Mouse (Mus musculus) naive thymus-derived CD4-positive, alpha-beta T cell, adult 2 months (primary cell): ENCODE measurements around the gene Wars.
"Not testable (repeated sequence)": the region's sequence is repeated elsewhere in the genome, so short reads cannot be mapped to it uniquely, and the experiment has no call there.

Experiments
- DNase-seq: peaks from one replicate; pipeline ENCODE4 v3.0.0-alpha.2; 2011; ENCODE audit warnings: low read depth

Wars gene

GRCm38 (mm10) chr12:108855081-108855480 is 38.9 kb downstream of the Wars start:
- no peak for DNase-seq

DNA sequence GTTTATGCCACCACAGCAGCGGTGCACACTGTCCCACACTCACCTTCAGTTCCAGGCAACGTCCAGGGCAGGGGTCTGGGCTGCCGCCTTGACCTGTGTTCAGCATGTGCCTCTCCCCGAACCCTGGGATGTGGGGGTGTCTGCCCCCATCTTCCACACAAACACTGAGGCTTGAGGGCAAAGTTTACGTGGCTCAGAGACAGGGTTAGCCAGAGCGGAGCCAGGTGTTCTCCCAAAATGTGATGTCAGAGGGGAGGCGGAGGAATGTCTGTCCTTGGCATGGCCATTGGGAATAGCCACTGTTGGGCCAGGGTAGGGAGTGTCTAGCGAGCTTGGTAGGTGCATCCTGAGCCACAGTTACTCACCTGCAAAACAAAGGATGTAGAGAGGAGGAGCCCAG is 41.2 kb downstream of the Wars start:
- DNase-seq, result no peak

GRCm38 (mm10) chr12:108850886-108851285 is 43.1 kb downstream of the Wars start:
- no peak for DNase-seq

DNA sequence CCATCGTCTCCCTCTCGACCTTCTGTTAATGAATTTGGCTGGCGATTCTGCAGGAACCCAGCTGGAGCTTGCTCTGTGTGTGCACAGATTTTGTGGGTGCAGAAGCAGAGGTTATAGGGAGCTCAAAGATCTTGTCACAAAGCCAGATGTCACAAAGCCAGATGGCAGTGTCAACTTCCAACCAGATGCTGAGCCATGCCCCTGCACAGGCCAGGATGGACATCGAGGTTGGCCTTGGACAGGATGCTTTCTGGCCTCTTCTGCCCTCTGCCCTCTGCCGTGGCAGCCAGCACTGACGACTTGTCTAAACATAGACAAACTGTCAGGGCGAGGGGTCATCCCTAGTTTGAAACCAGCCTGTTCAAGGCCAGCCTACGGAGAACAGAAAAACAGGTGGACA is 43.8 kb downstream of the Wars start:
- DNase-seq, result no peak

GRCm38 (mm10) chr12:108849488-108850022 is 44.4 kb downstream of the Wars start:
- no peak for DNase-seq

DNA sequence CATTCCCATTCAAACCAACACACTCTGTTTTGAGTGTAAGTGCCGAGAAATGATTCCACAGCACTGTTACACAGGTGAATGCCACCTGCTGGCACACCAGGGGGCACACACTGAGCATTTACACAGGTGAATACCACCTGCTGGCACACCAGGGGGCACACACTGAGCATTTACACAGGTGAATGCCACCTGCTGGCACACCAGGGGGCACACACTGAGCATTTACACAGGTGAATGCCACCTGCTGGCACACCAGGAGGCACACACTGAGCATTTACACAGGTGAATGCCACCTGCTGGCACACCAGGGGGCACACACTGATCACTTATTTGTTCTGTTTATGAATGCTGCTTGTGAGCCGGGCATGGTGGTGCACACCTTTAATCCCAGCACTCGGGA is 45.9 kb downstream of the Wars start:
- not testable (repeated sequence) for DNase-seq

GRCm38 (mm10) chr12:108842663-108843062 is 51.3 kb downstream of the Wars start:
- no peak for DNase-seq

GRCm38 (mm10) chr12:108841181-108841580 is 52.8 kb downstream of the Wars start:
- no peak for DNase-seq

DNA sequence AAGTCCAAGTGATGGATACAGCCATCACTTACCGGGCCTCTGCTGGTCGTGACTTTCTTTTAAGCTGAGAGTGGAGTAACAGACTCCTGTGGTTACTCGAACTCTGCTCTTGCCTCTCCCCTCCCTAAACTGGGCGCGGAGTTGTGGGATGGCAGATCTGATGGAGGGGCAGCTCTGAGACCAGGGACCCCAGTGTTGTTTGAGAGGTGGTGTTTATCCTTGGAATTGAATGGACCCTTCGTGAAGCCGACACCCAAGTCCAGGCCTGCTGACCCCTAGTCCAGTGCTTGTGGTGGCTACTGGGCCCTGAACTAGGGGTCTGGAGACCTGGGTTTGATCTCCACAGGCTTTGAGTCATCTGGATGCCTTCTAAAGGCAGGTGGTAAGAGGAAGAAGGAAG is 57.3 kb downstream of the Wars start:
- peak; percentile 24 for DNase-seq

DNA sequence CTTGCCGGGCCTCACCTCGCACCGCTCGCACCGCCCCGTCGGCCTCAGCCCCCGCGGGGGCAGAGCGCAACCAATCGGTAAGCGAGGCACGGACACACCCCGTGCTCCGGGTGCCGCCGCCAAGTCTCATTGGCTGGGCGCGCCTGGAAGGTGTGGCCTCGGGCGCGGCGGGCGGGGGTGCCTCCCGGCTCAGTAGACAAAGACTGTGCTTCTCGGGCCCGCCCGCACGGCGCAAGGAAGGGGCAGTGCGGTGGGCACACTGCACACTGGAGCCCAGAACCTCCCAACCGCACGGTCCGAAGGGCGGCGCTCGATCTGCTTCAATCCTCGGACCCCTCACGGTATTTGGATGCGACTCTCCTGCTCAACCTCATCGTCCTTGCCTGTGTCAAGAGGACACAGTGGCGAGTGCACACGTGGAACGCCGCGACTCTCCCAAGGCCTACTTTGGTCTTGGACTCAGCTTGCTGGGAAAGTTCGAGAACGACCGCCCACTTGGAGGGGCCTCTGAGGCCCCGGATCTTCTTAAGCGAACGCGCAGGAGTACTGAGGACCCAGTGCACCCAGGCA is 58.0 kb downstream of the Wars start, which contains the start of the genes Slc25a29 and Slc25a47:
Gene Slc25a29 (minus strand): TSS at position 44 of the 570 bp plus-strand sequence.
Gene Slc25a47 (plus strand): TSS at position 207 of the 570 bp plus-strand sequence.
- peak; percentile 93 for DNase-seq

DNA sequence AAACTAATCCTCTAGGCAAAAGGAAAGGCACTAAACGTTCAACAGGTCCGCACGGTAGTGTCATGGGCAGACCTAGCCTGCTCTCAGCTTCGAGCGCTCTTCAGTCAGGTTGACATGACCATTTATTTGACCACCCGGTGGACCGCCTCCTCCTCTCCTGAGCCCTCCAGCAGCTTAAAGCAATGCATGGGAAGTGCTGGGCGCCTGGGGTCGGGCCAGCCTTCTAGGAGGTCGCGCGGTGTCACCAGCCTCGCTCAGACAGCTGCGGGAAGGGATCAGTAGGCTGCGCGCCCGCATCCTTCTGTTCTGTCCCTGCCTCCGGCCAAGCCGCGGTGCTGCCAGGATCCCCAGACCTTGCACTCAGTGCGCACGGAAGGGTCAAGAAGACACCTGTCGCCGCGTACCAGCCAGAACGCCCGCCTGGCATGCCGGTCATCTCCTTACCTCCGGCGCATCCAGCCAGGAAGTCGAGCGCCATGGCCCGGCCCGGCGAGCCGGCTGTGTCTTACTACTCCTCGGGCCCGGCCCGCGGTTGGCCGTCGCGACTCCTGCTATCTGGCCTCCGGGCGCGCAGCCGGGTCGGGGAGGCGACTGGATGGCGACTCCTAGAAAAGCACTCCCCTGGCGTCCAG is 58.6 kb downstream of the Wars start:
- no peak for DNase-seq

DNA sequence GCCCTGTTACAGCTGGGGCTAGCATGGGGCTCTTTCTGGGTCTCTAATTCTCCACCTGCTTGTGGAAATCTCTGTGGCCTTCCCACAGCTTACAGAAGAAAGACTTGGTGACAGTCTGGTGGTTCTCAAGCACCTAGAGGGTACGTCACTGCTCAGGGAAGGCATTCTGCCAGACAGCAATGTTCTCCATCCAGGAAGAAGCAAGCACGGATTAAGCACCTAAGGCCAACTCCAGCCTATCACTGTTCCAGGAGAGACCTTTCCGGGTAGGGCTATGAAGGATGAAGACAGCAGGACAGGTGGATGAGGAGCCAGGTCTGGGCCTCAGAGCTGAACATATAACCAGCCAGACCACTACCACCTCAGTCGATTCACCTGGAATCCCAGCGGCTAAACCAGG is 59.2 kb downstream of the Wars start:
- no peak for DNase-seq

GRCm38 (mm10) chr12:108834337-108834736 is 59.6 kb downstream of the Wars start:
- no peak for DNase-seq

- no peak for DNase-seq
Measured at GRCm38 (mm10) chr12:108833408-108833807, 60.6 kb downstream of the Wars start.

GRCm38 (mm10) chr12:108832851-108833250 is 61.1 kb downstream of the Wars start:
- no peak for DNase-seq

DNA sequence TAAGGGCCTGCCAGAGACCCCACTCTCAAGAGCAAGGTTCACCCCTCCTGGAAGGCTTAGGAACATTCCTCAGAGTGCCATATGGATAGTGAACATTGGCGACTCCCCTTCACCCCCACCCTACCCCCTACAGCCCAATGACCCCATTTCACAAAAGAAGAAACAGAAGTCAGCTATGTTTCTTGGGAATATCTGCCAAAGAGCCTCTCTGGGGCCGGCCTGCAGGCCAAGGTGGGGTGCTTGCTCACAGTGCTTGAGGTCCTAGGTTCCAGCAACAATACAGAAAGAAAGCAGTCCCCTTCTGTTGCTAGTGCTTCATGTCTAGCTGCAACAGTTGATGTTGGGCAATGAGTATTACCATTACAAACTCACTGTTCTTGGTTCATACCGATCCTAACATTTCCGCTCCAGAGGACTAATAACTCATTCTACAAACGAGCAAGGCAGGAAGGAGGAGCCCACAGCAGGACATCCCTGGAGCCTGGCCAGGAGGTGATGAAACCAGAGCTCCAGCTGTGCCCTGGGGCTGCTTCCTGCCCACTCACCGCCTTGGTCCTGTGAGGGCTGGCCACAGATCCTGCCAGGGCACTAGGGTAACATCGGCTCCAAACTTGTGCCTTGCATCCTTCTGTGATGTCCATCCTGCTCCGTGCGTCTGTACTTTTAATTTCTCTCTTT is 61.9 kb downstream of the Wars start:
- no peak for DNase-seq

DNA sequence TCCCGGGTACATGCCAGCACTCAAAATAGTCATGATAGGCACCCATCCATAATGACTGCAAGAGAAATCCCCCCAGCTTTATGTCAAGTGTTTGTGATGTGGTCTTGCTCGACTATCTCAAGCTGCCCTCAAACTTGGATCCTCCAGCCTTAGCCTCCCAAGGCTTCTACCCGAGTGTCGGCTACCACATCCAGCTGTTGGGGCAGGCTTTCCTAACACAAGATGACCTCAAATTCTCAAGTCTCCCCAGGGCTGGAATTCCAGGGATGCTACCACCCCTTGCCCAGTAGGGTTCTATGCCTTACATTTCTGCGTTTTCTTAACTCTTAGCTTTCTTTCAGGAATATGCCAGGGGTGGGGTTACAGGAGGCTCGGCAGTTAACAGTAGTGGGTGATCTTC is 63.6 kb downstream of the Wars start:
- DNase-seq, result no peak

DNA sequence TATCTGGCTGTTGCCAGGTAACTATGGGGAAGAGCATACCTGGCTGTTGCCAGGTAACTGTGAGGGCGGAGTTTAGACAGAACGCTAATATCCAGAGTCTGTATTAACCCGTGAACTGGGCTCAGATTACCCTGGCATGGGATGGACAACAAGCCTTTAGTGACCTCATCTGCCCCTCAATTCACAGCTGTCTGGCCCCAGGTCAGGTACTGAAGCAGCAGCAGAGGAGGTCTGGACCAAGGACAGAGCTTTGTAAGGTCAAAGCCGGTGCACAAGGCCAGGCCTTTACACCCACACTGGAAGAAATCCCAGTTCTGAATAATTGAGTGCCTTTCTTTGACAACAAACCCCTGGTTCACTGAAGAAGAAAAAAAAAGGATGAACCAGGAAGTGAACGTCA is 64.3 kb downstream of the Wars start:
- DNase-seq, result no peak

GRCm38 (mm10) chr12:108827641-108828040 is 66.3 kb downstream of the Wars start:
- DNase-seq, result no peak

DNA sequence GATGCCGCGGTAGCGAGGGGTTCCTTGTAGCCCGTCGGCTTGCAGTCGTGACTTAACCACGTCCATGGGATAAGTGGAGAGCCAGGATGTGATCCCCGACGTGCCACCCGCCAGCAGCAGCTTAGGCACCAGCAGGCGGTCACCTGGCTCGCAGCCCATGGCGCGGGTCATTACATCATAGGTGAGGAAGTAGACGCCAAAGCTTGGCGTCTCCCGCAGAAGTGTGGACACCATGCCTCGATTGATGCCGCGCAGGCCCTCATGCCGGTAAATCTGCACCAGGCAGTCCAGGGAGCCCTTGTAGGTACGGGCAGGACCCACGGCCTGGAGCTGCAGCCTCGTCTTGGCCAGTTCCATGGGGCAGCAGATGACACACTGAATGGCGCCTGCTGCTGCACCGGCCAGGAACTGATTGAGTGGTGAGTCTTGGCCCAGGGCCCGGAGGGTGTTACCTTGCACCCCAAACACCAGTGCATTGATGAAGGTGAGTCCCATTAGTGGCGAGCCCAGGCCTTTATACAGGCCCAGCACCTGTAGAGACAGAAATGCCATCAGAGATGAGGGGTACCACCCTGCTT is 66.9 kb downstream of the Wars start:
- DNase-seq, result no peak

GRCm38 (mm10) chr12:108826282-108826957 is 67.6 kb downstream of the Wars start:
- DNase-seq, result no peak

GRCm38 (mm10) chr12:108825561-108826224 is 68.3 kb downstream of the Wars start:
- no peak for DNase-seq
